Mouse (Mus musculus) adrenal gland (tissue): ENCODE data around the gene Cacng1.

Experiments
- intact Hi-C: fragments of 180-260 bp; cut with DNase I; formaldehyde crosslinking; loops from one replicate; pipeline ENCODE4 v1.15.1; 2025

The Cacng1 gene

DNA sequence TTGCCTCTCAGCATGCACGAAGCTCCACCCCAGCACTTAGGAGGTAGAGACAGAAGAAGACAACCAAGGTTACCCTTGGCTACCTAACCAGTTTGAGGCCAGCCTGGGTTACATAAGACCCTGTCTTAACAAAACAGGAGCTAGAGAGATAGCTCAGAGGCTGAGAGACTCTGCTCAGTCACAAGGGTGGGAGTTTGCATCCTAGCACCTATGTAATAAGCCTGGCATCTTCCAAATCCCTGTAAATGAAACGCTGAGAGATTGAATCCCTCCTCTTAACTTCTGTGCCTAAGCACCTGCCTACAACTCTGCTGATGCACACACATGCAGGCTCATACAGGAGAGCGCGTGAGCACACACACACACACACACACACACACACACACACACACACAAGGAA lies 55.9 kb downstream of the Cacng1 start:
- intact Hi-C loops, result no loop called here

- intact Hi-C loops, result no loop called here
Observed at GRCm38 (mm10) chr11:107657117-107657516, 59.2 kb downstream of the Cacng1 start.

DNA sequence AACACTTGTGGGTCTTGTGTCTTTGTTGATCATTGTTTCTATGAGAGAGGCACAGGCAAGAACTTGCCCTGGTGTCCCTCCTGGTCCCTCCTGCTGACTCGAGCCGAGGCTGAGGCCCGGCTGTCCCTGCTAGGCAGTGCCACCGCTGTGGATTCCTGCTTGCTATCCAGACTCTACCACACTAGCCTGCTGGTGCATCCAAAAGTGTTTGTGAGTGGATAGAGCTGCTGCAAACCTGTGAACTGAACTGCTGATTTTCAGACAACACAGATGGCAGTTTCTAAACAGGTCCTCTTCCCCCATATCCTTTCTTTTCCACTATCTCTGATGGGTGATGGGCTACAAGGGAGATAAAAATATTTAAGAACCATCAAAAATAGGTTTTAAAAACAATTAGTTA lies 60.8 kb downstream of the Cacng1 start:
- intact Hi-C loops, result no loop called here
